Mouse (Mus musculus): Measurements from ENCODE around the gene Kirrel3.

- no peak for TF ChIP-seq CTCF (IDR thresholded peaks at IDR 0.05; ENCODE audit: insufficient read depth, low read length)
- no peak for TF ChIP-seq POLR2A (IDR thresholded peaks at IDR 0.05; ENCODE audit: borderline replicate concordance, extremely low read depth, low read depth, low read length)
Measured at GRCm38 (mm10) chr9:34440721-34441120, 45.0 kb upstream of the Kirrel3 start.
